Mouse (Mus musculus): ENCODE data around the gene Srgap1. TPM values are rescaled to one million over a fixed set of nuclear protein-coding genes. Genes with fewer than 3 reads are reported as not detected.

The Srgap1 gene
- total RNA-seq (2014; rRNA removed), result 31.0 and 31.1 TPM in 2 replicates
- polyA plus RNA-seq (2015; fragmentation: Nextera tagmentation; extraction: Ambion mirVana), result 21.6 and 28.5 TPM in 2 replicates

GRCm38 (mm10) chr10:122046904-122047726 is at the start of gene Srgap1:
Srgap1 (minus strand) TSS chr10:122047315.
- H3K36me3 ChIP-seq (ENCODE audit: insufficient read depth, low read length), result no peaks in the 10 kb centered on the region
- no peak for TF ChIP-seq CTCF (IDR thresholded peaks at IDR 0.05)
- peak within 1 kb of the TSS; percentile 91 for H3K9ac ChIP-seq (replicated peaks; ENCODE audit: low read length, poor library complexity, severe bottlenecking)
- H3K27me3 ChIP-seq (ENCODE audit: insufficient read depth, low read length), result no peaks in the 10 kb centered on the region
- ATAC-seq (ENCODE audit: low FRiP score) (peak; percentile 70), DNase-seq (ENCODE audit: low spot score) (peak; percentile 60)
- peak within 1 kb of the TSS; percentile 91 for H3K4me3 ChIP-seq (ENCODE audit: low read depth, low read length)
- H3K4me1 ChIP-seq (ENCODE audit: insufficient read depth, low read length), result 0 out of 2 replicates have a peak, but pooled peaks cover 3% of the 10 kb centered on the region
- under 1% methylated on average over 36 of the region's 79 CpGs for WGBS
- peak within 1 kb of the TSS; percentile 88 for H3K27ac ChIP-seq (ENCODE audit: low read depth, low read length)
- no peaks in the 10 kb centered on the region for H3K9me3 ChIP-seq (ENCODE audit: low read length)
- H3K4me2 ChIP-seq (ENCODE audit: low read depth, low read length, poor library complexity, severe bottlenecking), result peak within 1 kb of the TSS; percentile 57

DNA sequence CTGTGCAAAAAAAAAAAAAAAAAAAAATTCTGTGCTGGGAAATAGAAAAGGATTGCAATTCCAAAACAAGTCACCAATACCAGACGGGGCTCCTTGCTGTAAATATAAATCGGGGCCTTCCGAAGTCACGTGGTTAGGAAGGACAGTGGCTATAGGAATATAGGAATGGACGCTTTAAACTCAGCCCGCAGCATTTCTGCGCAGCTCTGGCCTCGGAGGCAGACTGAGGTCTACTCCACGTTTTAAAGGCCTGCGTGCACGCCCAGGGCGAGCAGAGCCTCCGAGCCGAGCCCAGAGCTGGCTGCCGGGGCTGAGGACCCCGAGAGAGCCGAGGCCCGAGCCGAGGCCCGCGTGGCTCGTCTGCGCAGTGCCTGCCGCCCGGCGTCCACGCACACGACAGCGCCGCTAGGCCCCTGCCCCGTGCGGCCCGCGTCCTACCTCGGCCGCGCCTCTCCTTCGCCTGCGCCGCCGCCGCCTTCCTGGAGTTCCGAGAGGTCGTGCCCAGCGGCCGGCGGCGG is 49.4 kb upstream of the Srgap1 start:
- Histone ChIP-seq H3K27me3 (ENCODE audit: insufficient read depth, low read length) (no peaks in the 10 kb centered on the region), H3K4me2 (ENCODE audit: low read depth, low read length, poor library complexity, severe bottlenecking) (peak overlapping the region; percentile 91), H3K27ac (ENCODE audit: low read depth, low read length) (peak overlapping the region; percentile 94), H3K36me3 (ENCODE audit: insufficient read depth, low read length) (no peaks in the 10 kb centered on the region), H3K4me1 (ENCODE audit: insufficient read depth, low read length) (peaks cover 5% of the 10 kb centered on the region; the same call in 1 of the 2 replicates), H3K4me3 (ENCODE audit: low read depth, low read length) (peak overlapping the region; percentile 76), H3K9ac (replicated peaks; ENCODE audit: low read length, poor library complexity, severe bottlenecking) (peak overlapping the region; percentile 91), H3K9me3 (ENCODE audit: low read length) (no peaks in the 10 kb centered on the region)
- peak; percentile 54 for DNase-seq (ENCODE audit: low spot score)
- under 1% methylated on average over 46 of the region's 48 CpGs for WGBS
- TF ChIP-seq CTCF (IDR thresholded peaks at IDR 0.05), result no peak
- ATAC-seq (ENCODE audit: low FRiP score), result peak; percentile 76

GRCm38 (mm10) chr10:122090472-122090871 is 43.4 kb upstream of the Srgap1 start:
- Histone ChIP-seq H3K4me2 (ENCODE audit: low read depth, low read length, poor library complexity, severe bottlenecking) (no peak overlapping the region), H3K27me3 (ENCODE audit: insufficient read depth, low read length) (no peaks in the 10 kb centered on the region), H3K4me1 (ENCODE audit: insufficient read depth, low read length) (peaks cover 3% of the 10 kb centered on the region; the same call in 1 of the 2 replicates), H3K4me3 (ENCODE audit: low read depth, low read length) (no peak overlapping the region), H3K36me3 (ENCODE audit: insufficient read depth, low read length) (peaks cover 10% of the 10 kb centered on the region), H3K9me3 (ENCODE audit: low read length) (peaks cover 12% of the 10 kb centered on the region; the same call in 1 of the 2 replicates), H3K9ac (replicated peaks; ENCODE audit: low read length, poor library complexity, severe bottlenecking) (no peak overlapping the region), H3K27ac (ENCODE audit: low read depth, low read length) (no peak overlapping the region)
- ATAC-seq (ENCODE audit: low FRiP score), result no peak
- DNase-seq (ENCODE audit: low spot score), result no peak
- no peak for TF ChIP-seq CTCF (IDR thresholded peaks at IDR 0.05)
- 98% methylated on average over 1 of the region's 1 CpGs for WGBS

DNA sequence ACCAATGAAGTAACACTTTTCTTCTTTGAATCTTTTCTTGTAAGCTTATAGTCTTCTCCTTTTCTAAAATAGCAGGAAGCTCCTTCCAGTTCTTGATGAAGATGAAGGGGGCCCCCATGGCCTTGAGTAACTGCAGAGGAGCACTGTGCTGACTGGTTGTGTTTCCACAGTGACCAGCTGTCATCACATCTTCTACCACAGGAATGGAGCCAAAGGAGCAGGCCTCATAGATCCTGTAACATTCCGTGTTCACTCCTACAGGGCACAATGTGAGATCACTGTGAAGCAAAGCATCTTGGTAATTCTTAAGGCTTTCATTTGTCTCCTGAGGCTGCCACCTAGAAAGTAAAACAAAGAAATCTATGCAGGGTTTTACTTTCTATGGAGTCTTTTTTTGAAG is 34.2 kb upstream of the Srgap1 start:
- Histone ChIP-seq H3K4me2 (ENCODE audit: low read depth, low read length, poor library complexity, severe bottlenecking) (no peak overlapping the region), H3K27ac (ENCODE audit: low read depth, low read length) (no peak overlapping the region)
- WGBS, result 94% methylated on average over 1 of the region's 1 CpGs

DNA sequence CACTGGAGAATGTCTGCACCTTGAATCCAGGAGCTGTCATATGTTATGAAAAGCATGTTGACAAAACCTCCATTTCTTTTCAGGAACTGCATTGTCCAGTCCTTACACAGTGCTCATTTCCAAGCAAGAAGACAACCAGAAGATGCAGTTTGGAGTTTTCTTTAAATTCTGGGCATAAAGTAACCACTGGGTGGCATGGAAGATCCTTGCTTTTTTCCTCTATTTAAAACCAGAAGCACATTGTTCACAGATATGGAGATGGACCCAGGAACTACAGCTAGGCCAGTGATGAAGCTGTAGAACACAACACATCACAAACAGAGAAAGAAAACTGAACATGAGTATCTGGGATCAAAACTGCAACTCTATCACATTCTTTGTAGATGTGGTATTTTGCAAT is 22.0 kb upstream of the Srgap1 start:
- H3K27me3 ChIP-seq (ENCODE audit: insufficient read depth, low read length), result no peaks in the 10 kb centered on the region
- no peak overlapping the region for H3K27ac ChIP-seq (ENCODE audit: low read depth, low read length)
- H3K36me3 ChIP-seq (ENCODE audit: insufficient read depth, low read length), result no peaks in the 10 kb centered on the region
- no peak for ATAC-seq (ENCODE audit: low FRiP score)
- no peak overlapping the region for H3K9ac ChIP-seq (replicated peaks; ENCODE audit: low read length, poor library complexity, severe bottlenecking)
- no peak overlapping the region for H3K4me2 ChIP-seq (ENCODE audit: low read depth, low read length, poor library complexity, severe bottlenecking)
- TF ChIP-seq CTCF (IDR thresholded peaks at IDR 0.05), result peak; percentile 62
- no peaks in the 10 kb centered on the region for H3K4me1 ChIP-seq (ENCODE audit: insufficient read depth, low read length)
- no peak overlapping the region for H3K4me3 ChIP-seq (ENCODE audit: low read depth, low read length)
- no peaks in the 10 kb centered on the region for H3K9me3 ChIP-seq (ENCODE audit: low read length)
- no peak for DNase-seq (ENCODE audit: low spot score)

More for the DNA sequence above, 34.2 kb upstream of the Srgap1 start:
- H3K9me3 ChIP-seq (ENCODE audit: low read length), result no peaks in the 10 kb centered on the region
- H3K4me1 ChIP-seq (ENCODE audit: insufficient read depth, low read length), result no peaks in the 10 kb centered on the region
- no peak overlapping the region for H3K9ac ChIP-seq (replicated peaks; ENCODE audit: low read length, poor library complexity, severe bottlenecking)
- no peak for DNase-seq (ENCODE audit: low spot score)
- H3K36me3 ChIP-seq (ENCODE audit: insufficient read depth, low read length), result 0 out of 2 replicates have a peak, but pooled peaks cover 3% of the 10 kb centered on the region
- no peak for TF ChIP-seq CTCF (IDR thresholded peaks at IDR 0.05)
- no peaks in the 10 kb centered on the region for H3K27me3 ChIP-seq (ENCODE audit: insufficient read depth, low read length)
- no peak for ATAC-seq (ENCODE audit: low FRiP score)
- no peak overlapping the region for H3K4me3 ChIP-seq (ENCODE audit: low read depth, low read length)

DNA sequence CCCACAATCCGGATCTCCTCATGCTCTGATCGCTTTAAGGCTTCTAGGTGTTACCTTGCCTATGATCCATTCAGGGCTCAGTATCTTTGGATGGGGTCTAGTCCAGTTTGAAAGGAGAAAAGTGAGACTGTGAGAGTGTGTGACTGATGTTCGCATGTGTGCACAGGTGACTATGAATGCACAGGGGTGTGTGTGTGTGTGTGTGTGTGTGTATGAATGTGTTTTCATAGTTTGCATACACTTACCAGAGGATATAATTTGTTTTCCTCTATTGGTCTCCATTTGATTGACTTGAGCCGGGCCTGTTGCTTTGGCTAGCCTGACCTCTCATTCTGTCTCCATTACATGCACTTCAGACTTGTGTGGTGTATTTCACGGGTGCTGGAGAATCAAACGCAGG is 8.7 kb upstream of the Srgap1 start:
- no peak overlapping the region for H3K9ac ChIP-seq (replicated peaks; ENCODE audit: low read length, poor library complexity, severe bottlenecking)
- H3K4me2 ChIP-seq (ENCODE audit: low read depth, low read length, poor library complexity, severe bottlenecking), result no peak overlapping the region

More for the DNA sequence above, 8.7 kb upstream of the Srgap1 start:
- Histone ChIP-seq H3K27me3 (ENCODE audit: insufficient read depth, low read length) (no peaks in the 10 kb centered on the region), H3K9me3 (ENCODE audit: low read length) (no peaks in the 10 kb centered on the region), H3K36me3 (ENCODE audit: insufficient read depth, low read length) (no peaks in the 10 kb centered on the region), H3K27ac (ENCODE audit: low read depth, low read length) (no peak overlapping the region), H3K4me1 (ENCODE audit: insufficient read depth, low read length) (no peaks in the 10 kb centered on the region), H3K4me3 (ENCODE audit: low read depth, low read length) (no peak overlapping the region)
- no peak for TF ChIP-seq CTCF (IDR thresholded peaks at IDR 0.05)
- WGBS, result 82% methylated on average over 6 of the region's 6 CpGs
- no peak for DNase-seq (ENCODE audit: low spot score)
- ATAC-seq (ENCODE audit: low FRiP score), result no peak
